Mouse (Mus musculus): ENCODE results near the gene Pomgnt1. TPM values are rescaled to one million over a fixed set of nuclear protein-coding genes. Genes with fewer than 3 reads are reported as not detected.

Pomgnt1 gene
- polyA plus RNA-seq, 1 experiment from 2014 or later: 56.9 TPM

- H3K4me3 ChIP-seq: no peak overlapping the region
- H3K27me3 ChIP-seq (replicated peaks): peaks cover 15% of the 10 kb centered on the region
- no peak overlapping the region for H3K4me2 ChIP-seq
- peaks cover 33% of the 10 kb centered on the region for H3K4me1 ChIP-seq
- H3K27ac ChIP-seq (replicated peaks): 0 out of 2 replicates have a peak overlapping the region, but pooled peaks have one; percentile 8
- H3K36me3 ChIP-seq: 0 out of 2 replicates have a peak, but pooled peaks cover 9% of the 10 kb centered on the region
- H3K9me3 ChIP-seq: no peaks in the 10 kb centered on the region
- no peak for ATAC-seq (ENCODE audit: extremely low read depth, insufficient number of reproducible peaks, low FRiP score, low TSS enrichment)
- no peak overlapping the region for H3K9ac ChIP-seq
- WGBS: 62% methylated on average over 1 of the region's 1 CpGs
These were observed 18.1 kb downstream of the Pomgnt1 start for GRCm38 (mm10) chr4:116141736-116142135.

- 82% methylated on average over 7 of the region's 7 CpGs for WGBS
- H3K4me1 ChIP-seq: peaks cover 33% of the 10 kb centered on the region
These were observed 18.6 kb downstream of the Pomgnt1 start for GRCm38 (mm10) chr4:116142269-116142668.

GRCm38 (mm10) chr4:116143317-116143811 lies 19.7 kb downstream of the Pomgnt1 start:
- H3K27me3 ChIP-seq (replicated peaks): peaks cover 15% of the 10 kb centered on the region
- H3K4me3 ChIP-seq: peak overlapping the region; percentile 81
- H3K4me1 ChIP-seq: peaks cover 27% of the 10 kb centered on the region
- H3K4me2 ChIP-seq: peak overlapping the region; percentile 93
- no peaks in the 10 kb centered on the region for H3K36me3 ChIP-seq
- ATAC-seq (ENCODE audit: extremely low read depth, insufficient number of reproducible peaks, low FRiP score, low TSS enrichment): no peak
- peak overlapping the region; percentile 85 for H3K9ac ChIP-seq
- 15% methylated on average over 7 of the region's 7 CpGs for WGBS
- H3K27ac ChIP-seq (replicated peaks): no peak overlapping the region
- no peaks in the 10 kb centered on the region for H3K9me3 ChIP-seq

More at GRCm38 (mm10) chr4:116142269-116142668, 18.6 kb downstream of the Pomgnt1 start:
- H3K4me3 ChIP-seq: no peak overlapping the region
- H3K27me3 ChIP-seq (replicated peaks): peaks cover 15% of the 10 kb centered on the region
- H3K36me3 ChIP-seq: 0 out of 2 replicates have a peak, but pooled peaks cover 5% of the 10 kb centered on the region
- H3K4me2 ChIP-seq: no peak overlapping the region
- no peak overlapping the region for H3K9ac ChIP-seq
- no peak overlapping the region for H3K27ac ChIP-seq (replicated peaks)
- ATAC-seq (ENCODE audit: extremely low read depth, insufficient number of reproducible peaks, low FRiP score, low TSS enrichment): no peak
- H3K9me3 ChIP-seq: no peaks in the 10 kb centered on the region

GRCm38 (mm10) chr4:116143891-116144717 lies 20.5 kb downstream of the Pomgnt1 start:
- no peaks in the 10 kb centered on the region for H3K9me3 ChIP-seq
- WGBS: under 1% methylated on average over 47 of the region's 47 CpGs
- peak overlapping the region; percentile 93 for H3K4me2 ChIP-seq
- H3K36me3 ChIP-seq: no peaks in the 10 kb centered on the region
- peak overlapping the region; percentile 81 for H3K4me3 ChIP-seq
- H3K27ac ChIP-seq (replicated peaks): no peak overlapping the region
- peaks cover 27% of the 10 kb centered on the region for H3K4me1 ChIP-seq
- no peak; the same call in 1 of the 2 replicates for ATAC-seq (ENCODE audit: extremely low read depth, insufficient number of reproducible peaks, low FRiP score, low TSS enrichment)
- peaks cover 15% of the 10 kb centered on the region for H3K27me3 ChIP-seq (replicated peaks)
- H3K9ac ChIP-seq: peak overlapping the region; percentile 85

GRCm38 (mm10) chr4:116149812-116150155 lies 26.1 kb downstream of the Pomgnt1 start:
- Histone ChIP-seq H3K4me3 (peak overlapping the region; percentile 86), H3K4me1 (peaks cover 21% of the 10 kb centered on the region), H3K9ac (peak overlapping the region; percentile 98), H3K36me3 (peaks cover 33% of the 10 kb centered on the region), H3K27me3 (replicated peaks) (no peaks in the 10 kb centered on the region), H3K4me2 (peak overlapping the region; percentile 81), H3K27ac (replicated peaks) (peak overlapping the region; percentile 91), H3K9me3 (no peaks in the 10 kb centered on the region)
- 20% methylated on average over 6 of the region's 6 CpGs for WGBS
- no peak for ATAC-seq (ENCODE audit: extremely low read depth, insufficient number of reproducible peaks, low FRiP score, low TSS enrichment)

GRCm38 (mm10) chr4:116150156-116150861 lies 26.7 kb downstream of the Pomgnt1 start:
- Histone ChIP-seq H3K4me3 (peak overlapping the region; percentile 86), H3K4me1 (peaks cover 20% of the 10 kb centered on the region), H3K27me3 (replicated peaks) (no peaks in the 10 kb centered on the region), H3K9ac (peak overlapping the region; percentile 98), H3K27ac (replicated peaks) (peak overlapping the region; percentile 91), H3K9me3 (no peaks in the 10 kb centered on the region), H3K4me2 (peak overlapping the region; percentile 81), H3K36me3 (peaks cover 38% of the 10 kb centered on the region)
- ATAC-seq (ENCODE audit: extremely low read depth, insufficient number of reproducible peaks, low FRiP score, low TSS enrichment): peak; percentile 72
- WGBS: under 1% methylated on average over 66 of the region's 73 CpGs

- 18% methylated on average over 4 of the region's 4 CpGs for WGBS
- H3K9ac ChIP-seq: peak overlapping the region; percentile 98
- H3K9me3 ChIP-seq: no peaks in the 10 kb centered on the region
- peaks cover 43% of the 10 kb centered on the region for H3K36me3 ChIP-seq
- no peak for ATAC-seq (ENCODE audit: extremely low read depth, insufficient number of reproducible peaks, low FRiP score, low TSS enrichment)
- H3K27ac ChIP-seq (replicated peaks): peak overlapping the region; percentile 91
- H3K27me3 ChIP-seq (replicated peaks): no peaks in the 10 kb centered on the region
- peak overlapping the region; percentile 86 for H3K4me3 ChIP-seq
- peak overlapping the region; percentile 81 for H3K4me2 ChIP-seq
- H3K4me1 ChIP-seq: peaks cover 20% of the 10 kb centered on the region
These were observed 27.2 kb downstream of the Pomgnt1 start for GRCm38 (mm10) chr4:116150862-116151221.

- peak within 1 kb of the TSS; percentile 86 for H3K4me3 ChIP-seq
- ATAC-seq (ENCODE audit: extremely low read depth, insufficient number of reproducible peaks, low FRiP score, low TSS enrichment): no peak
- peak within 1 kb of the TSS; percentile 91 for H3K27ac ChIP-seq (replicated peaks)
- H3K4me2 ChIP-seq: peak within 1 kb of the TSS; percentile 81
- WGBS: 73% methylated on average over 6 of the region's 6 CpGs
- H3K27me3 ChIP-seq (replicated peaks): no peaks in the 10 kb centered on the region
- peak within 1 kb of the TSS; percentile 98 for H3K9ac ChIP-seq
- H3K9me3 ChIP-seq: no peaks in the 10 kb centered on the region
- peaks cover 47% of the 10 kb centered on the region for H3K36me3 ChIP-seq
- peaks cover 20% of the 10 kb centered on the region for H3K4me1 ChIP-seq
These were observed 27.6 kb downstream of the Pomgnt1 start, which contains the start of gene Lurap1 for GRCm38 (mm10) chr4:116151238-116151637. Gene Lurap1, minus strand, starts transcription at chr4:116151338.

- ATAC-seq (ENCODE audit: extremely low read depth, insufficient number of reproducible peaks, low FRiP score, low TSS enrichment): no peak
- WGBS: 90% methylated on average over 15 of the region's 15 CpGs
- H3K9me3 ChIP-seq: no peaks in the 10 kb centered on the region
- H3K27me3 ChIP-seq (replicated peaks): no peaks in the 10 kb centered on the region
- no peak overlapping the region for H3K4me3 ChIP-seq
- H3K9ac ChIP-seq: no peak overlapping the region
- peaks cover 20% of the 10 kb centered on the region for H3K4me1 ChIP-seq
- H3K36me3 ChIP-seq: peaks cover 62% of the 10 kb centered on the region
- no peak overlapping the region for H3K27ac ChIP-seq (replicated peaks)
- no peak overlapping the region for H3K4me2 ChIP-seq
These were observed 29.1 kb downstream of the Pomgnt1 start for GRCm38 (mm10) chr4:116152702-116153101.

GRCm38 (mm10) chr4:116157882-116158281 lies 34.2 kb downstream of the Pomgnt1 start:
- no peak overlapping the region for H3K9ac ChIP-seq
- peaks cover 85% of the 10 kb centered on the region for H3K36me3 ChIP-seq
- no peak overlapping the region for H3K4me2 ChIP-seq
- H3K27me3 ChIP-seq (replicated peaks): no peaks in the 10 kb centered on the region
- H3K27ac ChIP-seq (replicated peaks): no peak overlapping the region
- no peaks in the 10 kb centered on the region for H3K9me3 ChIP-seq
- no peak overlapping the region for H3K4me3 ChIP-seq
- 90% methylated on average over 2 of the region's 2 CpGs for WGBS
- no peak for ATAC-seq (ENCODE audit: extremely low read depth, insufficient number of reproducible peaks, low FRiP score, low TSS enrichment)
- peaks cover 24% of the 10 kb centered on the region for H3K4me1 ChIP-seq

- Histone ChIP-seq H3K36me3 (peaks cover 65% of the 10 kb centered on the region), H3K9me3 (no peaks in the 10 kb centered on the region), H3K4me2 (no peak overlapping the region), H3K9ac (no peak overlapping the region), H3K4me1 (peaks cover 30% of the 10 kb centered on the region), H3K27ac (replicated peaks) (0 out of 2 replicates have a peak overlapping the region, but pooled peaks have one; percentile 5), H3K27me3 (replicated peaks) (no peaks in the 10 kb centered on the region), H3K4me3 (no peak overlapping the region)
- WGBS: 68% methylated on average over 3 of the region's 3 CpGs
- ATAC-seq (ENCODE audit: extremely low read depth, insufficient number of reproducible peaks, low FRiP score, low TSS enrichment): no peak
These were observed 36.3 kb downstream of the Pomgnt1 start for GRCm38 (mm10) chr4:116159912-116160311.
